8 mouse cellular contexts compared by ENCODE assay signal in the genomic region with DNA sequence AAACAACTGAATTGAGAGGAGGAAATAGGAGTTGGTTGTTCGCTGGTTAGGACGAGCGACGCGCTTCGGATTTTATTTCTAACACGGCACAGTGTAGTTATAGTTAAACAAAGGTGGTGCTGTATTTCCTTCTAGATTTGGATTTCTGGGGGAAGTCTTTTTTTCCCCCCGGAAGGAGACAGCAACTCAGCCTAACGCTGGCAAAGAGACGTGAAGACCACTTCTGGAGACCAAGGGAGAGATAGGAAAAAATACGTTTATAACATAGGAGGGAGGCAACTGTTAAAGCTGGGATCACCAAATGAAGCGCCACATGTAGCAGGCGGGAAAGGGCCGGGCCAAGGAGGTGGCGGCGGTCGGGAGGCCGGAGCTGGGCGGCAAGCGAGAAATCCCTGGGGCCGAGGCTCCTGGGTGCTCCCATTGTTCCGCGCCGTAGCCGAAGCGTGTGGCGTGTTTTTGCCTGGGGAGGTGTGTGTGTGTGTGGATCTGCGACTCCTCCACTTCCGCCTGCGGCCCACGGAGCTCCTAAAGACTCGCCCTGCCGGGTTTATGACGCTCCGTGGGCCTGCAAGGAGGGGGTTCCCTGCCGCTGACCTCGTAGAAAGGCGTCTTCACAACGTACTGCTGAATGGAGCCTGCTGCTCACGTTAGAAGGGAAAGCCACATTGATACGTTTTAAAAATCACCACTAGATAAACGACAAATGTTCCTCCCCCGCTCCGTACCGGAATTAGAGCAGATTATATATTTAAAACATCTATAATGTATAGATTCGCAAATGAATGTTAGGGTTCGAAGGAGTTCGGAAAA. TPM values are rescaled to one million over a fixed set of nuclear protein-coding genes. Genes with fewer than 3 reads are reported as not detected.
DNase-seq lines count a peak whose midpoint lies in the region; ATAC-seq and TF ChIP-seq lines count a peak whose summit lies in the region.

No protein-coding gene starts in this region.

- H3K4me2 ChIP-seq in forebrain, embryonic 13.5 days = peak overlapping the region; percentile 85
- H3K4me2 ChIP-seq in lung, postnatal 0 days (replicated peaks; ENCODE audit: low read depth, low read length) = peak overlapping the region; percentile 81

- H3K27ac ChIP-seq in forebrain, embryonic 13.5 days = peak overlapping the region; percentile 100
- H3K27ac ChIP-seq in lung, postnatal 0 days (ENCODE audit: low read length) = peak overlapping the region; percentile 97

- peak overlapping the region; percentile 94 for H3K9ac ChIP-seq in forebrain, embryonic 13.5 days
- peak overlapping the region; percentile 69 for H3K9ac ChIP-seq in lung, postnatal 0 days (replicated peaks; ENCODE audit: low read depth)

- peak; percentile 4; the same call in 1 of the 2 replicates for ATAC-seq in forebrain, embryonic 13.5 days
- no peak for ATAC-seq in lung, postnatal 0 days

- DNase-seq in CD8-positive naive resting alpha-beta T cell, adult 2 months (ENCODE audit: low read depth in 2 of 2, low spot score in 2 of 2) = peak; percentile 44 to 48
- peak; percentile 77 for DNase-seq in brain, adult 2 months (ENCODE audit: low read depth, low spot score)
- peak; percentile 75 for DNase-seq in heart, postnatal 4 days
- peak; percentile 66 to 69 for DNase-seq in layer of hippocampus, postnatal 10 days (ENCODE audit: low spot score in 2 of 2)
- peak; percentile 81 for DNase-seq in lung, postnatal 0 days (ENCODE audit: low spot score)
- peak; percentile 57 for DNase-seq in ovary, postnatal 10 days (ENCODE audit: low spot score)
- peak; percentile 74 for DNase-seq in thymus, postnatal 14 days

- H3K4me1 ChIP-seq in forebrain, embryonic 13.5 days = peaks cover 46% of the 10 kb centered on the region
- H3K4me1 ChIP-seq in lung, postnatal 0 days (ENCODE audit: insufficient read depth, low read depth, low read length) = peaks cover 8% of the 10 kb centered on the region; the same call in 1 of the 2 replicates

- H3K27me3 ChIP-seq in forebrain, embryonic 13.5 days = no peaks in the 10 kb centered on the region
- no peaks in the 10 kb centered on the region for H3K27me3 ChIP-seq in lung, postnatal 0 days (replicated peaks; ENCODE audit: insufficient read depth, low read length)

- H3K4me3 ChIP-seq in forebrain, embryonic 13.5 days = peak overlapping the region; percentile 65
- peak overlapping the region; percentile 45 for H3K4me3 ChIP-seq in lung, postnatal 0 days (ENCODE audit: low read depth, low read length)

- no peak for TF ChIP-seq CTCF in lung, postnatal 0 days (IDR thresholded peaks at IDR 0.05)

- peak; percentile 23; the same call in 1 of the 2 replicates for TF ChIP-seq EP300 in lung, postnatal 0 days (IDR thresholded peaks at IDR 0.05)

- no peaks in the 10 kb centered on the region for H3K9me3 ChIP-seq in forebrain, embryonic 13.5 days (replicated peaks)
- H3K9me3 ChIP-seq in lung, postnatal 0 days (ENCODE audit: low read length) = no peaks in the 10 kb centered on the region

- WGBS in forebrain, embryonic 13.5 days = under 1% methylated on average over 48 of the region's 48 CpGs
- WGBS in lung, postnatal 0 days = under 1% methylated on average over 48 of the region's 48 CpGs

- H3K36me3 ChIP-seq in forebrain, embryonic 13.5 days (ENCODE audit: poor library complexity, severe bottlenecking) = no peaks in the 10 kb centered on the region
- H3K36me3 ChIP-seq in lung, postnatal 0 days (ENCODE audit: insufficient read depth, low read length) = no peaks in the 10 kb centered on the region

RNA-seq across cellular contexts. Expression of a gene that starts 2.5 kb away (rescaled TPM):
- 73.5 and 75.3 TPM in 2 replicates for polyA plus RNA-seq in forebrain, embryonic 13.5 days (2015; fragmentation: Nextera tagmentation; extraction: Ambion mirVana)
- 10 to 100 TPM; 41.5 to 44.3 TPM for total RNA-seq in heart, postnatal 4 days (2021)
- total RNA-seq in layer of hippocampus, postnatal 10 days (2021) = 10 to 100 TPM; 48.8 to 58.2 TPM
- 35.1 and 38.9 TPM in 2 replicates for polyA plus RNA-seq in lung, postnatal 0 days (2015; fragmentation: Nextera tagmentation; extraction: Ambion mirVana)

RNA-seq across cellular contexts. Expression of a gene that starts 8.7 kb away (rescaled TPM):
- polyA plus RNA-seq in forebrain, embryonic 13.5 days (2015; fragmentation: Nextera tagmentation; extraction: Ambion mirVana) = 17.2 and 17.9 TPM in 2 replicates
- 1 to 10 TPM; 6.3 to 7.2 TPM for total RNA-seq in heart, postnatal 4 days (2021)
- total RNA-seq in layer of hippocampus, postnatal 10 days (2021) = 10 to 100 TPM; 12.7 to 14.8 TPM
- 2.5 and 3.0 TPM in 2 replicates for polyA plus RNA-seq in lung, postnatal 0 days (2015; fragmentation: Nextera tagmentation; extraction: Ambion mirVana)

RNA-seq across cellular contexts. Expression of a gene that starts 20.0 kb away (rescaled TPM):
- polyA plus RNA-seq in forebrain, embryonic 13.5 days (2015; fragmentation: Nextera tagmentation; extraction: Ambion mirVana) = 16.2 and 20.3 TPM in 2 replicates
- 1 to 10 TPM; 4.7 to 5.0 TPM for total RNA-seq in heart, postnatal 4 days (2021)
- total RNA-seq in layer of hippocampus, postnatal 10 days (2021) = 1 to 10 TPM; 3.3 to 3.8 TPM
- 11.0 and 11.3 TPM in 2 replicates for polyA plus RNA-seq in lung, postnatal 0 days (2015; fragmentation: Nextera tagmentation; extraction: Ambion mirVana)
